Mouse (Mus musculus): ENCODE measurements around the gene Hsd3b4. TPM values are rescaled to one million over a fixed set of nuclear protein-coding genes. Genes with fewer than 3 reads are reported as not detected.

Gene Hsd3b4
- not detected in 2 replicates for polyA plus RNA-seq (2012; rRNA removed; ENCODE audit: low replicate concordance)

DNA sequence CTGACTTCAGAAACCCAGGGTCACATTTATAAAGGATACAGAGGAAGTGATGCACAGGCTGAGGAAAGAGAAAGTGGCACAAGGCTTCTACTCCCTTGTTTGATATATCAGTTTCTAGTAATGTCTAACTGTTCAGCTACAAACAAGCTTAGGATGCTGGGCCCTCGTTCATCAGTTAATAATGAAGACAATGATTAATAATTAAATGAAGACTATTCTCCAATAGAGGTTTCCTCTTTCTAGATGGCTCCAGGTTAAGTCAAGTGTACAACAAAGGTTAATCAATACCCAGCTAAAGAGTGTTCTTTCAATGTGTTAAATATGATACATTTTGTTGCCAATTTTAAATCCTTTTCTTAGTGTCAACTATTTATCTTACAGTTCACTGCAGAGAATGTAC is at the start of gene Hsd3b4:
TSS of gene Hsd3b4 (minus strand) at position 101 of the 400 bp plus-strand sequence.

DNA sequence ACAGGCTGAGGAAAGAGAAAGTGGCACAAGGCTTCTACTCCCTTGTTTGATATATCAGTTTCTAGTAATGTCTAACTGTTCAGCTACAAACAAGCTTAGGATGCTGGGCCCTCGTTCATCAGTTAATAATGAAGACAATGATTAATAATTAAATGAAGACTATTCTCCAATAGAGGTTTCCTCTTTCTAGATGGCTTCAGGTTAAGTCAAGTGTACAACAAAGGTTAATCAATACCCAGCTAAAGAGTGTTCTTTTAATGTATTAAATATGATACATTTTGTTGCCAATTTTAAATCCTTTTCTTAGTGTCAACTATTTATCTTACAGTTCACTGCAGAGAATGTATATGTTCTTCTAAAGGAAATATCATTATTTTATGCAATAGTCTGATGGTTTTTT is 53.3 kb downstream of the Hsd3b4 start, which contains the start of gene Gm4450:
TSS of gene Gm4450 (minus strand) at position 101 of the 400 bp plus-strand sequence.

Other genes with a start within 250 kb of the Hsd3b4 start
- gene Hmgcs2, start 230.1 kb downstream of the Hsd3b4 start, polyA plus RNA-seq (2012; rRNA removed; ENCODE audit: low replicate concordance): 3.2 and 33.1 TPM in 2 replicates
- 22.3 and 29.8 TPM in 2 replicates for gene Phgdh, start 170.5 kb downstream of the Hsd3b4 start, polyA plus RNA-seq (2012; rRNA removed; ENCODE audit: low replicate concordance)
- 0.33 and 0.84 TPM in 2 replicates for gene Zfp697, start 128.1 kb downstream of the Hsd3b4 start, polyA plus RNA-seq (2012; rRNA removed; ENCODE audit: low replicate concordance)
- not detected in 2 replicates for gene Gm4450, start 53.4 kb downstream of the Hsd3b4 start, polyA plus RNA-seq (2012; rRNA removed; ENCODE audit: low replicate concordance)
- not detected in 2 replicates for gene Gm10681, start 78.3 kb upstream of the Hsd3b4 start, polyA plus RNA-seq (2012; rRNA removed; ENCODE audit: low replicate concordance)
- not detected in 2 replicates for gene Hsd3b5, start 119.7 kb upstream of the Hsd3b4 start, polyA plus RNA-seq (2012; rRNA removed; ENCODE audit: low replicate concordance)
- gene Hsd3b2, start 214.0 kb upstream of the Hsd3b4 start, polyA plus RNA-seq (2012; rRNA removed; ENCODE audit: low replicate concordance): 0.27 and 0.82 TPM in 2 replicates